Mouse (Mus musculus): ENCODE measurements around the gene Insig1.
A peak's percentile ranks its signal among the peaks of the same experiment; 100 is the strongest.

Insig1 gene

DNA sequence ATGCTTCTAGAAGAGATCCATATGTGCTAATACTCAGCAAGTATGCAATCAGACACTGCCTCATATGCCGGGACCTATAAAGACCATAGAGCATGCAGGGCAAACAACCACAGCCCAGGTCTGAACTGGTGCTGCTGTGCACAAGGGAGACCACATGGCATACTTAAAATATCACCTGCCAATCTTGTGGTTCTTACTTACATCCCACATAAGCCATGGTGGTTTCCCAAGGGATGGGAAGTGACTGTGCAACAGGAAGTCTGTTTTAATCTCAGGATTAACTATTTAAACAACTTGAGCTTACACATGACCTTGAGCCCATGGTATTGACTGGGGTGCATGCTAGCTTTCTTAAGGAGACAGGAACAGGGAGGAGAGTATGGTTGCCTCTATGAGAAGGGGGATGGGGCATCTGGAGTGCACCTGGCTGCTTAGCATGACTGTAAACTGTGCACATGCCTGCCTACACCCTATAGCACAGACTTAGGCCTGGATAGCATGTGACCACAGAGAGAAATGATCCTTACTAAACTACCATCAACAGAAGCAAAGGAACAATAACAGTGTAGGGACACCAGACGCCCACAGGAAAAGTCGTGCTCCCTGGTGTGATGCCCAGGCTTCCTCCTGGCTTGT, 7.1 kb upstream of the Insig1 start:
- no peak for DNase-seq (ENCODE audit: low spot score in 2 of 2)

- no peak for DNase-seq (ENCODE audit: low spot score in 2 of 2)
These were observed 5.9 kb upstream of the Insig1 start for GRCm38 (mm10) chr5:28065275-28065674.

DNA sequence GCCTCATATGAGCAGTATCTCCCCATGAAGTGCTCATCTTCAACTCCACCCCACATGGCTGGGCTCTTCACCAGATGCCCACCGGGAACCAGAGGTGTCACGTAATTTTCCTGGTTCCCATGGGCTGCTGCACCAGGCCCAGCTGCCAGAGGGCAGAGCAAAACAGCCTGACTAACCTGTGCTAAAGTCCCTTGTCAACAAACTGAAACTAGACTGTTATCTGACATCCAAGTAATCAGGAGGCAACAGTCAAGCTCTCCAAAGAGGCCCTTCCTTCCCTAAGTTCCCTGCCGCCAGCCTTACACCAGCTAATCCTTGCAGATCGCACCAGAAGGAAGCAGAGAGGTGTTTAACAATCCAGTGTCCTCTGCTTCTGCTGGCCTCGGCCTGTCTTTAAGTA, 4.9 kb upstream of the Insig1 start:
- DNase-seq (ENCODE audit: low spot score in 2 of 2): no peak

DNA sequence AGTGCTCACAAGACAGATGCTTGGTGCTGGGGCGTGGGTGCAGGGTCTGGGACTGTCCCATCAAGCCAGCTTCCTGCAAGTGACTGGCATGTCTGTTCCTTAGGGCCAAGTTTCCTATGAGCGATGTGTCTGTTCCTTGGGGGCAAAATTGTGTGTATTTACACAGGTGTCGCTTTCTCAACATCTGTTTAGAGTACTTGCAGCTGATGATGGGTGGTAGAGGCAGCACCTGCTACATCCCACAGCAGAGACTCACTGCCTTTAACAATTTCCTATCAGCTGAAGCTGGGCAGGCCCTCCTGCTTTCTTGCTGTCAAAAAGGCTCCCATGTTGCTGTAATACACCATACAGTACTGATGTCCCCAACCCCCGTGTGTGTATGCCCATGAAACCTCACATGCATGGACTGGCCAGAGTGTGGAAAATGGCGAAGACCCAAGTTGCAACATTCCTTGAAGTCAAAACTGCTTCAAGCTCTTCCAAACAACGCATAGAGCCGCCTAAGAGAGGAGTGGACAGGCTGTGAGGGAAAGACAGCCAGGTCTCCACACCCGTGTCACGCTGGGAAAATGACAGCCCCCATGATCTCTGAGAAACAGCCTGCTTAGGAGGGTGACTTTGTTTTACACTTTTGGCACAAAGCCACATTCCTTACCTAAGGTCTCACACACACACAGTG, 875 bp upstream of the Insig1 start:
- no peak for DNase-seq (ENCODE audit: low spot score in 2 of 2)

DNA sequence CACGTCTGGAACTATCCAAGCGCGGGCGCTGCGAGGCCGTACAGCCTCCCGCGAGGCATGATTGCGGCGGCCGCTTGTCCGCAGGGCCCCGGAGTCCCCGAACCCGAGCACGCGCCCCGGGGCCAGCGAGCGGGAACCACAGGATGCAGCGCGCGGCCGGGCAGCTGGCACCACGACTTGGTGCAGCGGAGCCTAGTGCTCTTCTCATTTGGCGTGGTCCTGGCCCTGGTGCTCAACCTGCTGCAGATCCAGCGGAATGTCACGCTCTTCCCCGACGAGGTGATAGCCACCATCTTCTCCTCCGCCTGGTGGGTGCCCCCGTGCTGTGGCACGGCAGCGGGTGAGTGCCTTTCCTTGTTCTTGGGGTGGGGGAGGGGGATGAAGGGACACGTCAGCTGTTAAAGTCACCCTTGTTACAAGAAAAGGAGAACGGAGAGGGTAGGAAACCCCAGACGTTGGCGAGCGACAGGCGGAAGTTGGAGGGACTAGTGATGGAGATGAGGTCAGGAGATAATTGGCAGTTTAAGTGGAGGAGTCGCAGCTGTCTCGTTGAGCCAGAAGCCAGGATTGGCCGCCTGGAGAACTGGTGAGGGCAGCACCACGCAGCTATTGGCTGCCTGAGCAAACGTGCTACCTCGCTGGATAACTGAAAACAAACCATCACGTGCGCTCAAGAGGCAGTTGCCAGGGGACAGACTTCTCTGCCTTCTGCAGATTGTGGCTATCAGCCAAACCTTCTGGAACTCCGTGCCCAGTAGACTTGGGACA, 477 bp downstream of the Insig1 start:
- DNase-seq (ENCODE audit: low spot score in 2 of 2): peak; percentile 89 to 94

- no peak for DNase-seq (ENCODE audit: low spot score in 2 of 2)
These were observed 8.3 kb downstream of the Insig1 start for GRCm38 (mm10) chr5:28079431-28079830.

- DNase-seq (ENCODE audit: low spot score in 2 of 2): no peak
These were observed 10.0 kb downstream of the Insig1 start for GRCm38 (mm10) chr5:28081127-28081526.

DNA sequence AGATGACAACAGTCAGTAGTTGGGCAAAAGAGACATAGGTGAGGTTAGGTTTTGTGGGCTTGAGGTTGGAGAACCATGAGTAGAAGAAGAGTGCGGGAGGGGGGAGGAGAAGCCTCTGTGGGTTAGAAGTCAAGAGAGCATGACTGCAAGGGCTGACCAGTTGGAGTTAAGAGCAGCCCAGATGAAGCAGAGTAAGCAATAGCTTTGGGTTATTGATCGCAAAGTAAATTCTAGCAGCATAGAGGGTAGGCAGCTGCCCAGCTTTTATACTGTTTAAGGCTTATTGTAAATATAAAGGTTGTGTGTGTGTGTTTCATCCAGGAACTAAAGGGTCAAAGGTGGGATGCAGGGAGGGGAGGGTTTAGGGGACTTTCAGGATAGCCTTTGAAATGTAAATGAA, 10.7 kb downstream of the Insig1 start:
- DNase-seq (ENCODE audit: low spot score in 2 of 2): no peak

DNA sequence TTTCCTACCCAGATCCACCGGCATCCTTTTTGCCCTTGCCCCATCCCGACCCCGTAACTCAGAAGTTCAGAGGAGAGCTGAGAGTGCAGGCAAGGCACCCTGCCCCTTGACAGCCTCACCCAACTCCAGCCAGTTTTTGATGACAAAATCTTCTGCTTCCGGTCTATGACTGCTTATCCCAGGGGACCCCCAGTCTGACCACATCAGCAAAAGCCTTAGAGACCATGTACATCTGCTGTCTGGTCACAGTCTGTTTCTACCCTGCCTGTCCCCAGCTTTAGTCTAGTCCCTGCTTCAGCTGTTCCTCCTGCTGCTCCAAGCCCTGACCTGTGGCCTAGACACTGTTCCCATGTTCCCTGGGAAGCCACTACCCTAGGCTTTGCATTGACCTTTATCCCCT, 11.1 kb downstream of the Insig1 start:
- DNase-seq (ENCODE audit: low spot score in 2 of 2): no peak

DNA sequence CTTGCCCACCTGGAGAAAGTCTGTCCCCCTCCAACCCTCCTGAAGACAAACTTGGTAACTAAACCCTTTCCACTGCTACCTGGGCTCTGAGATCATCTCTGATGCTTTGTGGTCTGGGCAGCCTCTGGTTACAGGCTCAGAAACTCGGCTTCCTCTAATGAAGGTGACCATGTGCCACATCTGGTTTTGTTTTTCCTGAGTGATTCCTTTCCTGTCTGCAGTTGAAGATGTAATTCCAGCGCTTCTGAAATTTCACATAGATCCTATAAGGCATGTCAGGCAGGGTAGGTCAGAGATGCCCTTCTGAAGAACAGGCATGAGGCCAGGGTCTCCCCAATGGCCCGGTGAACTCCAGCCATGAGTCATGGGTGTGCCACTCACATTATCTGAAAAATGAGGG, 11.6 kb downstream of the Insig1 start:
- DNase-seq (ENCODE audit: low spot score in 2 of 2): no peak

DNA sequence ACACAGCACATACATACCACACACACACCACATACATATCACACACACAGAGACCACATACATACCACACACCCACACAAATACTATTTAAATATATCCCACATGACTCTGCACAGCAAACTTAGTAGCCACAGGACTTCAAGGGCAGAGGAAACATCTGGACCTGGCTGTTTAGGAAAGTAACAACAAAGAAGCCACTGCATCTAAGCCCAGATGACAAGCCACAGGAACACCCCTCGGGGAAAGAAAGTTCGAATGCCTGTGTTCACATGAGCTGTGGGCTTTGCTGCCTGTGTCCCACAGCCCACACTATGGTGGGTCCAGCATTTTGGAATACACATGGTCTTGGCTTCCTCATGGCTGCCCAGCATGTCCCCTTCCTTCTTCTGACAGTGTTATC, 13.6 kb downstream of the Insig1 start:
- no peak for DNase-seq (ENCODE audit: low spot score in 2 of 2)

- no peak for DNase-seq (ENCODE audit: low spot score in 2 of 2)
These were observed 19.4 kb downstream of the Insig1 start for GRCm38 (mm10) chr5:28090547-28090946.

DNA sequence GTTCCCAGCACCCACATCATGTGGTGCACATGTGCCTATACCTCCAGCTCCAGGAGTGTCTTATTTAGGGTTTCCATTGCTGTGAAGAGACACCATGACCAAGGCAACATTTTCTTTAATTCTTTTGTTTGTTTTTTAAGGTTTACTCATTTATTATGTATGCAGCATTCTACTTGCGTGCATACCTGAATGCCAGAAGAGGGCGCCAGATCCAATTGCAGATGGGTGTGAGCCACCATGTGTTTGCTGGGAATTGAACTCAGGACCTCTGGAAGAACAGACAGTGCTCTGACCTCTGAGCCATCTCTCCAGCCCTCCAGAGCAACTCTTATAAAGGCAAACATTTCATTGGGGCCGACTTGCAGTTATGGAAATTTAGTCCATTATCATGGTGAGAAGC, 21.2 kb downstream of the Insig1 start:
- no peak for DNase-seq (ENCODE audit: low spot score in 2 of 2)

GRCm38 (mm10) chr5:28093874-28094273, 22.7 kb downstream of the Insig1 start:
- DNase-seq (ENCODE audit: low spot score in 2 of 2): peak; percentile 22 to 32

DNA sequence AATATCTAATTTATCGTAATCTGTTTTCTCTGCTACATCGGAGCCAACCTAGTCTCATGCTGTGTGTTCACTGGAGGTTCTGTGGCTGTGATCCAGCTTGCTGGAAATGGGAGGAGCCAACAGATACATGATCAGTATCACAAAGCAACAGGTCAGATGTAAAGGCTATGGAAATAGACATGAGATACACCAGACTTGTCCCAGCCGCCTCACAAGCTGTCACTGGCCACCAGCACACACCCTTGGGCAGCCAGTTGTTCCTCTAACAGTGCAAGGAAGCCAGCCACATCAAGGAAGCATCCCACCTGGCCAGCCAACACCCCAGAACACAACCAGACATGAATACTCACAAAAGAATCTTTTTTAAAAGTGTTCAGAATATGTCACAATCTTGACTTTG, 23.2 kb downstream of the Insig1 start:
- DNase-seq (ENCODE audit: low spot score in 2 of 2): no peak

DNA sequence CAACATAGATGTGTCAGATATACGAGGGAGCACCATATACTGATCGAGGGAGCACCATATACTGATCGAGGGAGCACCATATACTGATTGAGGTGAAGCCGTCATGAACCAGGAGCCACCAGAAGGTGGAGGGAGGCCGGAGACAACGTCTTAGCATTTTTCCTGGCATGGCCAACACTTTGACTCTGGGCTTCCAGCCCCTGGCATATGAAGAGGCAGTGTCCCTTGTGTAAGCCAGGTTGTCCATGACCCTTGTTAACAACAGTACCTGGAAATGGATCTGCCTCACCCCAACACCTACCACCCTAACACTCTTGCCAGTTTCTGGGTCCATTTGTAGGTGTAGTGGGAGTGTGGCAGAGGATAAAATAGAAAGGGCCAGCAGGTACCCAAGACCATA, 23.7 kb downstream of the Insig1 start:
- DNase-seq (ENCODE audit: low spot score in 2 of 2): no peak

GRCm38 (mm10) chr5:28095671-28096070, 24.5 kb downstream of the Insig1 start:
- DNase-seq (ENCODE audit: low spot score in 2 of 2): no peak

GRCm38 (mm10) chr5:28106966-28107365, 35.8 kb downstream of the Insig1 start:
- DNase-seq (ENCODE audit: low spot score in 2 of 2): no peak

DNA sequence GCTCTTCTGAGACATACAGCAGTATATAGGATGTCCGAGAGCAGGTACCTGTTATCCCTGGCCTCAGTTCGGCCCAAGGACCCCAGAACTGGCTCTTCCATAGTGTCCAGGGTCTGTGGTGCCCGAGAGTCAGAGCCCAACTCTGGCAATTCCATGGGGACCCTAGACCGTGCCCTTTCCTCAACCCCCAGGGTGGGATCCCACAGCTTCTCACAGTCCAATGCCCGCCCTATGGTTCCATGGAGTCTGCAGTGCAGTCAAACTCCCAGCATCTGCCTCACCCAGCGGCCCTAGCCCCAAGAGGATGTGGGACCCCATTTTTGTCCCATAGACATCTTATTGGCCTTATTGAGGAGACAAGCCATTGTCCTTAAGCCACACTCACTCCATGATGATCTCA, 36.8 kb downstream of the Insig1 start:
- no peak for DNase-seq (ENCODE audit: low spot score in 2 of 2)

DNA sequence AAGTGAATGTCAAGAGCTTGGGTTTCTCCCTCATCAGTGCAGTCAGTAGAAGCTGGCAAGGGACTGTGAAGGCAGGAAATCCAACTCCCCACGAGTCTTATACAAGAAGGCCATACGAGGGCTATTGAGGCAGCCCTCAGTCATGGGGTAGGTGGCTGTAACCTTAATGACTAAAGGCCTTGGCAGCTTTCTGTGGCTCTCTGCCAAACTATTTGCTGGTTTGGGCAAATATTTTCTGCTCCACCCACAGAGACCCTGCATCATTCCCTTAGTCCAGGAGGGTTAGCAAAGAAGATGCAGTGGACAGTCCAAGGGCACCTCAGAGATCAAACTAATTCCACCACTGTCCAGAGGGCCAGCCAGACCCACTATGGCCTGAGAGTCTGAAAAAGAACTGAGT, 39.7 kb downstream of the Insig1 start:
- no peak for DNase-seq (ENCODE audit: low spot score in 2 of 2)

DNA sequence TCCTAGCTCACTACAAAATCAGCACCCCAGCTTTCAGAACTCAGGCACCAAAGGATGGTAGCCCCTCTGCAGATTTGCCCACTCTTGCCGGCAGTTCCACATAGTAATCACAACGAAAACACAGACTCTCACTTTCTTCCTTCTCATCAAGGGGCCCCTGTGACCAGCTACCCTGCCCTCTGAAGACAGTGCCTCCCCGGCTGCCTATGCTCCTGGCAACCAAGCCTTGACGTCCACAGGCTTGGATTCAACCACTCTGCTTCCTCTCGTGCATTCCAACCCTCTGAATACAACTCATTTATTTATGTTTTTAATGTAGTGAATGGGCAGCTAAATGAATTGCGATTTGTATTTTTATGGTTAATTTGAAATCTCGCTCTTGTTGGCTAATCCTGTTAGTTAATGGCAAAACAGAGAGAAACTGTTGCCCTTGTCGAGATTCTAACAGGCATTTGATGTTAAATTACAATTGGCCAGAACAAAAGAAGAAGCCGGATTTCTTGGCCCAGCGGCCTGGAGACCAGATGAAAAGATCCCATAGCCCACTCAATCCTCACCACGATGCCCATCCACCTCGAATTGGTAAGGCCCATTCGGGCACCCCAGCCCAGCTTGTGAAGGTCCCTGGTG, 46.2 kb downstream of the Insig1 start:
- DNase-seq (ENCODE audit: low spot score in 2 of 2): no peak

DNA sequence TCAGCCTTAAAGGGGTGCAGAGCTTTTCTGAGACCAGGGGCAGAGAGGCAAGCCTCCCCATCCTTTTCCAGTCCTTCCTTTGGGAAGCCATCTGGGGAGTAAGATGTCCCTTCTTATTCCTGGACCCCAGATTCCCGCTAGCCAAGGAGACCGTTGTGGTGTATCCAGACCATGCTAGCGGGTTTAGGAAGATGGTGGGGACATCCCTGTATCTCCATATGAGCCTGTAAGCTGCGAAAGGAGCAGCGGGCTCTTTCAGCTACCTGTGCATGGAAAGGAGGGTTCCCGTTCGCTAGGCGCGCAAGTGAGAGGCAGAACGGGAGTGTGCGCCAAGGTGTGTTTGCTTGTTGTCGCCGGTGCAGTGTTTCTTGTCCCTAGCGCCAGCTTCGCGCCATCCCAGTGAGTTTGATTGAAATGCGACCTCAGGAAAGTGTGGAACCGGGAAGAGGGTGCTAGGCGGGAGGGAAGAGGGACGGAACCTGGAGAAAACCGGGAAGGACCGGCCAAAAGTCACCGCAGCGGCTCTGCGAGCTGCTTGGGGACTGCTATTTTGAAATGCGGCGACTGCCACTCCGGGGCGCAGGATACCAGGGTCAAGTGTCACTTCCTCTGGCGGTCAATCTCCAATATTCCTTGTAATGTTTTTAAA, 46.8 kb downstream of the Insig1 start:
- no peak for DNase-seq (ENCODE audit: low spot score in 2 of 2)
